ENCODE assay signal across 27 mouse cellular contexts in genomic region chr6:95629071-95629470, GRCm38 (mm10).
"Had no signal": no experiment of that assay in that cellular context is flagged by ENCODE, and none has a peak within 500 bp of the region (broad histone marks: within the 10 kb centered on the region; RNA-seq: fewer than 3 reads in every experiment).

No protein-coding gene starts in this region.

- H3K4me2 ChIP-seq: embryonic facial prominence, embryonic 12.5 days; embryonic facial prominence, embryonic 13.5 days; embryonic facial prominence, embryonic 15.5 days; forebrain, embryonic 12.5 days; forebrain, embryonic 13.5 days; forebrain, embryonic 15.5 days had no signal

- DNase-seq: cerebellum, adult 9-10 months; cerebellum, adult 9-11 months; cerebellum, postnatal 10 days; cerebellum, postnatal 14 days; cerebellum, postnatal 25 days; cerebellum, postnatal 36 days; embryo, embryonic 11 days; forebrain, postnatal 0 days; gastrocnemius, adult 2 months; gastrocnemius, postnatal 10 days; gastrocnemius, postnatal 14 days; gastrocnemius, postnatal 25 days; gastrocnemius, postnatal 36 days; heart, adult 11 months; heart, adult 18-20 months; heart, adult 2 months had no signal

- H3K4me1 ChIP-seq: embryonic facial prominence, embryonic 12.5 days; embryonic facial prominence, embryonic 15.5 days; forebrain, embryonic 13.5 days; forebrain, embryonic 15.5 days had no signal

- H3K27me3 ChIP-seq: embryonic facial prominence, embryonic 12.5 days; embryonic facial prominence, embryonic 13.5 days; embryonic facial prominence, embryonic 15.5 days; forebrain, embryonic 12.5 days; forebrain, embryonic 13.5 days; forebrain, embryonic 15.5 days had no signal

- H3K9ac ChIP-seq: embryonic facial prominence, embryonic 12.5 days; embryonic facial prominence, embryonic 13.5 days; embryonic facial prominence, embryonic 15.5 days; forebrain, embryonic 12.5 days; forebrain, embryonic 13.5 days; forebrain, embryonic 15.5 days; forebrain, postnatal 0 days had no signal

- ATAC-seq: forebrain, embryonic 13.5 days; forebrain, embryonic 14.5 days; forebrain, embryonic 15.5 days; forebrain, embryonic 16.5 days; forebrain, postnatal 0 days had no signal

- H3K27ac ChIP-seq: embryonic facial prominence, embryonic 10.5 days; embryonic facial prominence, embryonic 12.5 days; embryonic facial prominence, embryonic 13.5 days; embryonic facial prominence, embryonic 15.5 days; forebrain, embryonic 10.5 days; forebrain, embryonic 12.5 days; forebrain, embryonic 13.5 days; forebrain, embryonic 15.5 days; gastrocnemius, adult 2 months; heart, adult 2 months had no signal

- H3K9me3 ChIP-seq: embryonic facial prominence, embryonic 10.5 days; embryonic facial prominence, embryonic 12.5 days; embryonic facial prominence, embryonic 13.5 days; embryonic facial prominence, embryonic 15.5 days; forebrain, embryonic 10.5 days; forebrain, embryonic 12.5 days; forebrain, embryonic 13.5 days; forebrain, embryonic 15.5 days had no signal

- H3K36me3 ChIP-seq: embryonic facial prominence, embryonic 10.5 days; embryonic facial prominence, embryonic 12.5 days; embryonic facial prominence, embryonic 13.5 days; embryonic facial prominence, embryonic 15.5 days; forebrain, embryonic 10.5 days; forebrain, embryonic 12.5 days; forebrain, embryonic 15.5 days had no signal

- H3K4me3 ChIP-seq: embryonic facial prominence, embryonic 10.5 days; embryonic facial prominence, embryonic 12.5 days; embryonic facial prominence, embryonic 13.5 days; embryonic facial prominence, embryonic 15.5 days; erythroblast, embryonic 14.5 days; forebrain, embryonic 10.5 days; forebrain, embryonic 12.5 days; forebrain, embryonic 13.5 days; forebrain, embryonic 15.5 days; gastrocnemius, adult 2 months; heart, adult 2 months had no signal
